Mouse (Mus musculus) cerebellum, postnatal 25 days (tissue): ENCODE data around the gene Oas1f.
"Not testable (repeated sequence)": the region's sequence is repeated elsewhere in the genome, so short reads cannot be mapped to it uniquely, and the experiment has no call there.

ENCODE experiments used
- DNase-seq, 2 experiments: peaks; one replicate each; pipeline ENCODE4 v3.0.0; 2021; ENCODE audit warnings: mixed read lengths in 2 of 2

Oas1f gene

DNA sequence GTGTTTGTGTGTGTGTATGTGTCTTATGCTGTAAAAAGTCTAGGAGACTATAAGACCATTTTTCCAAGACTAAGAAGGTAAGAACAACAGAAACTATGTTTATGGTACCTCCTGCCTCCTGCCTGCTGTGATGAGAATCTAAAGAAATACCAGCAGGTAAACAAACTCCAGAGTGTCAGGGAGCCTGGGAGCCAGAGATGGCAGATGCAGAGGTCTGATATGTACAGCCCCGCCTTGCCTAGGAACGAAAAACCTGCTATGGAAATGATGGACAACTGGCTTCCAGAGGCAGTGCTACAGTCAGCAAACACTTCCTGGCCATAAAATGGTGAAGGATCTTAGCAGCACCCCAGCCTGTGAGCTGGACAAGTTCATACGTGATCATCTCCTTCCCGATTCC lies at the start of gene Oas1f:
TSS of gene Oas1f (plus strand) at position 301 of the 400 bp plus-strand sequence.
- no peak for DNase-seq

- DNase-seq: not testable (repeated sequence)
Observed at GRCm38 (mm10) chr5:120798147-120798546, 49.0 kb upstream of the Oas1f start.

DNA sequence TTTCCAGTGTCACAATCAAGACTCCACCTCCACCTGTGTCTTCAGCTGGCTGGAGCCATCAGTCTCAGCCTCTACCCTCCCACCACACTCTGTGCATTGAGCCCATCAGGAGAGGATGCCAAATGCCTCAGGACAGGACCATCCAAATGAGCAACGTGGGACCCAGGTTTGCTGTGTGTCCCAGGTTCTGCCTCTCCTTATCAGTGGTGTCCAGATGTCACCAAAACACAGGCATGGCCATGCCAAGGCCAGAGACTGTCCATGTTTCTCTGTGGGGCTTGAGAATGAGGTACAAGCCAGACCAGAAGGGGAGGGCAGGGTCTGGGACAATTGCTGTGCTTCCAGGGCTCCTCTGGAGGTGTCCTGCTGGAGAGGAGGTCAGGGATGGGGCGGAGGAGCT lies 48.2 kb upstream of the Oas1f start:
- not testable (repeated sequence) for DNase-seq

DNA sequence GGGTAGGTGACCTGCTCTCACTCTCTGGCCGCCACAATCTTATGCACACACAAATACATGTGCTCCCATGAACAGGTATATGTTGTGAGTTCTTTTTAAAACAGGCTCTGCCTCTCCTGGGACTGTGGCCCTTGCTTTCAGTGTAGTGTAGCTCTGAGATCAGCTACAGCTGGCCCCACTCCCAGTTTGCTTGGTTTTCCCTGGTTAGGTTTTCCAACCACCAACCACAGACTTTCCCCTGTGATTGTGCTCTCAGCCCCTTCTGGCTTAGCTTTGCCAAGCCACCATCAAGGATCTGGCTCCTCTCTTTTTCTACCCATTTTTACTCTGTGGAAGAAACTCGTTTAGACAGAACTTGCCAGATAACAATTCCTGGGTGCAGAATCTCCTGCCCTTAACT lies 43.6 kb upstream of the Oas1f start:
- DNase-seq: no peak

GRCm38 (mm10) chr5:120806458-120806857 lies 40.7 kb upstream of the Oas1f start:
- DNase-seq: peak; percentile 49 to 72

GRCm38 (mm10) chr5:120809171-120809570 lies 38.0 kb upstream of the Oas1f start:
- no peak for DNase-seq

- peak; percentile 79 to 83 for DNase-seq
Observed at GRCm38 (mm10) chr5:120811951-120812819, 35.0 kb upstream of the Oas1f start, which contains the start of gene Oas1c. Oas1c (minus strand) TSS chr5:120812514.

GRCm38 (mm10) chr5:120813023-120813422 lies 34.1 kb upstream of the Oas1f start:
- no peak for DNase-seq

- peak; percentile 20 to 48 for DNase-seq
Observed at GRCm38 (mm10) chr5:120815949-120816348, 31.2 kb upstream of the Oas1f start.

- no peak for DNase-seq
Observed at GRCm38 (mm10) chr5:120818999-120819398, 28.2 kb upstream of the Oas1f start.

- DNase-seq: no peak
Observed at GRCm38 (mm10) chr5:120831031-120831430, 16.1 kb upstream of the Oas1f start.

GRCm38 (mm10) chr5:120833335-120834280 lies 13.6 kb upstream of the Oas1f start:
- DNase-seq: no peak

- peak; percentile 68 to 82 for DNase-seq
Observed at GRCm38 (mm10) chr5:120836731-120837585, 10.2 kb upstream of the Oas1f start.

- DNase-seq: peak; percentile 20 to 58
Observed at GRCm38 (mm10) chr5:120844713-120845112, 2.5 kb upstream of the Oas1f start.

GRCm38 (mm10) chr5:120849601-120850136 lies 2.5 kb downstream of the Oas1f start:
- peak; percentile 38 to 54 for DNase-seq

DNA sequence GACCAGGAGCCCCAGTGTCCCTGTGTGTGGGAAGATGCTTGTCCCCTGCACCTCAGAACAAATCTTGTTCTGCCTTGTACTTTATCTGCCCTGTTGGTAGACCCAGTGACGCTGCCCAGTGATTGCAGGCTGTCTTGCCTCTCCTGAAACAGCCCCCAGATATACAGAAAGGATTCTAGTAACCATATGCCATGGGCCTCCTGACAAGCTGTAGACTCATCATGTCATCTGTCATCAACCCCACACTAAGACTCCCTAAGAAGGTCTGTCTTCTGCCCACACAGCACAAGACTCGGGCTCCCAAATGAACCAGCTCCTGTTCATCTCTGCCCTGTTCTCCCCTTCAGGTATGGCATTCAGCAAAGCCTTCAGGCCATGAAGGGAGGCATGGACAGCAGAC lies 12.1 kb downstream of the Oas1f start:
- DNase-seq: peak in 1 of 2 experiments; percentile 51

DNA sequence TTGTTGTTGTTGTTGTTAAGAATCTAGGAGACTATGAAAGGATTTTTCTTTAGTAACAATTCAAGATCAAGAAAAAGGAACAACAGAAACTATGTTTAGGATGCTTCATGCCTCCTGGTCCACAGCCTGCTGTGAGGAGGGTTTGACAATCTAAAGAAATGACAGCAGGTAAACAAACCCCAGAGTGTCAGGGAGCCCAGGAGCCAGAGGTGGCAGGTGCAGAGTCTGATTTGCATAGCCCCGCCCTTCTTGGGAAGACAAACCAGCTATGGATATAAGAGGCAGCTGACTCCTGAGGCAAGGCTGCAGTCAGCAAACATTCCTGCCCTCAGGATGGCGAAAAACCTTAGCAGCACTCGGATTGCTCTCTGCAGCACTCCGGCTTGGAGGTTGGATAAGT lies 14.0 kb downstream of the Oas1f start, which contains the start of gene Oas1h:
TSS of gene Oas1h (plus strand) at position 301 of the 400 bp plus-strand sequence.
- DNase-seq: no peak

GRCm38 (mm10) chr5:120865336-120865860 lies 18.2 kb downstream of the Oas1f start:
- no peak for DNase-seq

DNA sequence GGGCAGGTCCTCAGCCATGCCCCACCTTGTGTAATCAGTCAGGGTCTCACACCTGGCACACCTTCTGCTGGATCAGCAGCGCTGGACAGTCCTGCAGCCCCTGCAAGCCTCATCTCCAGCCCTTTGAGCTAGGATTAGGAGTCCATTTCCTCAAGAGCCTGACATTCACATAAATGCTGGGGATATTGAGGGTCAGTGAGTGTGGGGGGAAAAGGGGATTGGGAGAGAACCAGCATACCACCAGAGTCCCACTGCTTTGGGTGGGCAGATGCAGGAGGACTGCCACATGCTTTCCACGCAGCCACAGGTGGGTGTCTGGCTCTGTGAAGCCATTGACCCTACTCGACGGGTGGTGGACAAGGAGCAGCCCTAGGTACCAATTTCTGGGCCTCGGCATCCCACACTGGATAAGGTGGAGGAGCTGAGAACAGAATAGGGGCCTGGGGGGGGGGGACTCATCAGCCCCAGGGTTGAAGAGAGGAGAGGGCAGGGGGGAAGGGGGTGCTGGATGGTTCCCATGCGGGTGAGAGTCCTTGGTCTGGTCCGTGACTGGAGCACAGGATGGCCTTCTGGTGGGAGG lies 22.4 kb downstream of the Oas1f start:
- DNase-seq: no peak

GRCm38 (mm10) chr5:120870081-120870480 lies 22.9 kb downstream of the Oas1f start:
- DNase-seq: no peak

GRCm38 (mm10) chr5:120870782-120871181 lies 23.6 kb downstream of the Oas1f start:
- no peak for DNase-seq
